Mouse (Mus musculus) adrenal gland, postnatal 36 days (tissue): ENCODE results near the gene Zfp846. TPM values are rescaled to one million over a fixed set of nuclear protein-coding genes. Genes with fewer than 3 reads are reported as not detected.
A peak's percentile ranks its signal among the peaks of the same experiment; 100 is the strongest.
"Not testable (repeated sequence)": the region's sequence is repeated elsewhere in the genome, so short reads cannot be mapped to it uniquely, and the experiment has no call there.

Source experiments
- DNase-seq, 2 experiments: peaks; one replicate each; pipeline ENCODE4 v3.0.0; 2021; ENCODE audit warnings: mixed read lengths in 1 of 2
- long read RNA-seq, 2 experiments: library from polyadenylated mRNA; stranded (forward); transcript quantifications; one replicate each; pipeline ENCODE4 v2.0.0; 2021; ENCODE audit warnings: borderline sequencing depth in 2 of 2
- total RNA-seq, 2 experiments: library from RNA; stranded (reverse); gene quantifications; 2 replicates each; pipeline ENCODE4 v1.2.3; 2021

The Zfp846 gene
- 1 to 10 TPM; 7.1 to 7.4 TPM for total RNA-seq
- long read RNA-seq, experiment 1, full-length matches to known transcripts = 2 of 3 reads
- long read RNA-seq, experiment 1, partial matches to known transcripts = 0 of 3 reads
- long read RNA-seq, experiment 1, other reads (novel, unspliced or antisense) = 1 of 3 reads
- long read RNA-seq, experiment 2, partial matches to known transcripts = 1 of 2 reads
- long read RNA-seq, experiment 2, other reads (novel, unspliced or antisense) = 1 of 2 reads

DNA sequence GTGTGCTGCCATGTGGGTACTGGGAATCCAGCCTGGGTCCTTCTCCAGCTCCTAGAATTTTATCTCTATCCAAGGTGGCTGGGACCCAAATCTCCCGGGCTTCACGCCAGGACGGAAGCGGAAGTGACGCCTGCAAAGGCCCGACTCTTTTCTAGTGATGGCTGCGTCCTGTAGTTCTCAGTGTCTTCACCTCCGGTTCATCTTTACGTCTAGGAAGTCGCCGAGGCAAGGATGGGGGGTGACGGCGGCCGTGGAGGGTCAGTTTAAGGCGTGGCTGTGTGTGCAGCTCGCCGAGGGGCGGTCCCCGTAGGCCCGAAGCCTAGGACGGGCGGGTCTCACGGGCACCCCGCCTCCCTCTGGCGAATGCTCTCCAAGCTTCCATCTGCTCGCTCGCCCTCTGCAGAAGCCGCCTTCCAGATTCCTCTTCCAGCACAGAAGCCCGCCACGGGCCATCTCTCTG lies at the start of gene Zfp846:
Zfp846 (plus strand) TSS at position 117 of the 460 bp plus-strand sequence.
- peak; percentile 99 for DNase-seq

DNA sequence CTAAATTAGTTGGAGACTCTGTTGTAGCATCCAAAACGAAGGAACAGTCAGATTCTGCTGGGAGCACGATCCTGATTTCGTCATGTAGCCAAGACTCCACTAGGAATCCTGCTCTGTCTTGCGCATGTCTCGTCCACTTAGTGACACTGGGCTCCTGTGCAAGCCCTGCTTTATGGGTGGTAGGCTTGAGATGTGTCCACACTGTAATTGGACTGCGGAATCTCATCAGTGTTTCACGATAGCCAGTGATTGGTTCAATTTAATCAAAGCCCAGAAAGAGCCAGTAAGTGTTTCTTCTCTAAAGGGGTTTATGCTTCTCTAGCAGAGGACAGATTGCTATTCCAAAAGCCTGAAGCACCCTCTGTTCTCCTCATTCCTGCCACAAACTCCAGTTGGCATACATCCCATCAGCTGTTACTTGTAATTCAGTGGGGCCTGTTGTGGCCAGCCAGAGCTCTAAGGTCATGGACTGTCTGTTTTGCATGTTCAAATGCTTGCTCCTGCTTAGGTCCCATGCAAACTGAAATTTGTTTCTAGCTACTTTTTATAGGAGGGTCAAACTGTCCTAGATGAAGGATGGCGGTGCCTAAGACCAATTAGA lies 46.7 kb upstream of the Zfp846 start:
- peak in 1 of 2 experiments; percentile 15 for DNase-seq

DNA sequence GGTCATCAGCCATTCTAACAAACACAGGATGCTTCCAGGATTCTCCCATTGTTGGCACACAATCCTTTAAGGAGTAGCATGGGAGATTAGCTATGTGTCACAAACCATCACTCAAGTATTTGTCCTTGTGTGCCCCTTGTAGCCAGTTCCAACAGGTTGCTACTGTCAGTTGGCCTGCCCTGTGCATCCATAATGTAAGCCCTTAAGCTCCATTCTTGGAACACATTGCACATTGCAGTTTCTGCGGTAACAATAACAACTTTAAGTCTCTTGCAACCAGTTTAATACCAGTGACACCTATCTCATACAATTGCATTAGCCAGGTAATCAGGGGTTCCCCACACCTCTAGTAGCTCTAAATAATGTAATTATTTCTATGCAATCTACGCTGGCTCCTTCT lies 44.5 kb upstream of the Zfp846 start:
- no peak for DNase-seq

DNA sequence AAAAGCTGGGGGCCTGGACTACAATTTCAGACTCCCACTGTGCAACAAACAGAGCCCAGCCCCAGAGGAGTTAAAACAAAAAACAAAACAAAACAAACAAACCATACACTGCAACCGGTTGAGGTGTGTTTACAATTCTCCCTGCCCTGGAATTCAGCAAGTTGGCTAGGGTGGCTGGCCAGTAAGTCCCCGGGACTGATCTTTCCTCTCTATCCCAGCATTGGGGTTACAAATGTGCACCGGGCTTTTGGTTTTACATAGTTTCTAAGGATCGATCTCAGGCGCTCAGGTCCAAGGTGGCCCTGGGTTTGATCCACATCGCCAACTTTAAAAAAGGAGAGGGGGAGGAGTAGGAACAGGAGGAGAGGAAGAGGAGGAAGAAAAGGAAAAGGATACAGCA lies 37.6 kb upstream of the Zfp846 start:
- no peak for DNase-seq

DNA sequence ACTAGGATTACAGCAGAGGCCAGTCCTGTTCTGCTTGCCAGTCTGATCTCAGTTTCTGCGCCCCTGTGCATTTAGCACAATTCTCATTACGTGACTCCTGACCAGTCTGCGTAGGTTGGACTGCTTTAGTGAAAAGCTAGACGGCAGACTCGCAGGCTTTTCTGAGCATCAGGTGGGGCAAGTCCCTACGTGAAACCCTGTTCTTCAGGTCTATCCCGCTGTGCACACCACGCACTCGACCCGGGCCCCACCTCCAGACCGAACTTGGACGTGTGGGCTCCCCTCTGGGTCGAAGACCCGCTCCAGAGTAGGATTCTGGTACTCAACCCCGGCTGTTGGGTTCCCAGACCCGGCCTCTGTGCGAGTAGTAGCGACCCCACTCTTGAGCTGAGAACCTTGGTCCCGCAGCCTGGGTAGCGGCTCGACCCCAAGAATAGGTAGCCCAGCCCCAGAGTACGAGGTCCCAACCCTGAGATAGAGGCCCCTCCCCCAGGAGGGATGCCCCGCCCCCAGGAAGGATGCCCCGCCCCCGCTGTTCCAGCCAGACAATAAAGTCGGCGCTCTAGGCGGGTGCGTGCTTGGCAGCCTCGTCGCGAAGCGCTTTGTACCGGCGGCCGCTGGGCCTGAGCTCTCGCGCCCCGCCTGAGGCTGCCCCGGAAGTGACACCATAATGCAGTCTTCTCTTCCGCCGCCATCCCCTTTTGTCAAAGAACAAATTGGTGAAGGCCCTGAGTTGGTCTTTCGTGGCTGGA lies 36.8 kb upstream of the Zfp846 start:
- DNase-seq = peak; percentile 85 to 91

DNA sequence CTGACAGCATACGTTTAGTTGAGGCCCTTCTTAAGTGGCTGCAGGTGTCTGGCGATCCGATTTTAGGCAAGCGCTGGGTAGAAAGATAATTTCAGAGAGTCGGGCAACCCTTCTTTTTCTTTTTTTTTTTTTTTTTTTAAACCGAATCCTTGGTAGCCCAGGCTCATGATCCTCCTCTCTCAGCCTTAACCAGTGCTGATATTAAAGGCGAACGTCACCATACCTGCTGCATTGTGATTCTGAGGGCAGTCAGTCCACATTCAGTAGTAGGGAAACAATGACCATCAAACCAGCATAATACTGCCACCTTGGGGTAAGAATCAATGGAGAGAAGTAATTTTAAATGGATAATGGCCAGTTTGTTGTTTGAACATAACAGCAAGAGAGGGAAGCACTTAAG lies 35.9 kb upstream of the Zfp846 start:
- peak; percentile 5 to 21 for DNase-seq

DNA sequence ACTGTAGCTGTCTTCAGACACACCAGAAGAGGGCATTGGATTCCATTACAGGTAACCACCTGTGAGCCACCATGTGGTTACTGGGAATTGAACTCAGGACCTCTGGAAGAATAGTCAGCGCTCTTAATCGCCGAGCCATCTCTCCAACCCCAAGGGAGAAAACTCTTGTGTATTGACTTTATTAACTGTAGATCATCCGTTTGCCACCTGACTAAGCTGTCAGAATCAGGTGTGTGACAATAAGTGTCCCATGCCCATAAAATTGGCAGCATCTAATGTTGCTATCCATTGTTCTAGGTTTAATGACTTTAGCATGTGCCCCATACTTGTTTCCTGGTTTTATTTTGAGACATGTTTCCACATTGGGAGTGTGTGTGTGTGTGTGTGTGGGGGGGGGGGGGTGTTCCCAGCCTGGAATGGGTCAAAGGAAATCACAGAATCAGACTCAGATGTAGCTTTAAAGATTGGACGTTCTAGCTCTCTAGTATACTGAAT lies 29.3 kb upstream of the Zfp846 start:
- DNase-seq = no peak

DNA sequence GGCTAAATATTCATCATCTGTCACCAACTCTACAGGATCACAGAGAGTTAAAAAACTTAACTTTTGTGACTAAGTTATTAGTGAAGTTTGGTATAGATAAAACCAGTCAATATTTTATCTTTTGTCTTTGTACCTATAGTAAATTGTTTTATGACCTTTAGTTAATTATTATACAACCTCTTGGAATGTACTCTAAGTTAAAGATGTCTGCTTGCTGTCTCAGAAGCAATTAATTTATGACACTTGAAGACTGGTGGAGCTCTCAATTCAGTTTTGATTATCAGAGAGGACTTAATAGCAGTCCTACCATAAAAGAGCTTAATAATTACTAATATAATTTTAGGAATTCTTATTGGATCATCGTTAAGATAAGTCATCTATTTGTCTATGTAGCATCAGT lies 28.4 kb upstream of the Zfp846 start:
- DNase-seq = no peak

DNA sequence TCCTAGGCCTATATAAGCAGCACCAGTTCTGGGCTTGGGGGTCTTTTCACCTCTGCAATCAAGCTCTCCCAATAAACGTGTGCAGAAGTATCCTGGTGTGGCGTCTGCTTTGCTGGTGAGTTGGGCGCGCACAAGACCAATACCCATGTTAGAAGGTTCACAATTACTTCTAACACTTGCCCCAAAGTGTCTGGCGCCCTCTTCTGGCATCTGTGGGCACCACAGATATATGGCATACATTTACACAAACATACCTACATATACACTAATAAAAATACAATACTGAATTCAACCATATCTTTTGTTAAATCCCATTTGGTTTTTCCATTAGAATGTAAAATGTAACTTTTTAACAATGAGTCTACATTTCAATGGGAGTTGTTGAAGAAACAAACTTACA lies 18.9 kb upstream of the Zfp846 start:
- no peak for DNase-seq

DNA sequence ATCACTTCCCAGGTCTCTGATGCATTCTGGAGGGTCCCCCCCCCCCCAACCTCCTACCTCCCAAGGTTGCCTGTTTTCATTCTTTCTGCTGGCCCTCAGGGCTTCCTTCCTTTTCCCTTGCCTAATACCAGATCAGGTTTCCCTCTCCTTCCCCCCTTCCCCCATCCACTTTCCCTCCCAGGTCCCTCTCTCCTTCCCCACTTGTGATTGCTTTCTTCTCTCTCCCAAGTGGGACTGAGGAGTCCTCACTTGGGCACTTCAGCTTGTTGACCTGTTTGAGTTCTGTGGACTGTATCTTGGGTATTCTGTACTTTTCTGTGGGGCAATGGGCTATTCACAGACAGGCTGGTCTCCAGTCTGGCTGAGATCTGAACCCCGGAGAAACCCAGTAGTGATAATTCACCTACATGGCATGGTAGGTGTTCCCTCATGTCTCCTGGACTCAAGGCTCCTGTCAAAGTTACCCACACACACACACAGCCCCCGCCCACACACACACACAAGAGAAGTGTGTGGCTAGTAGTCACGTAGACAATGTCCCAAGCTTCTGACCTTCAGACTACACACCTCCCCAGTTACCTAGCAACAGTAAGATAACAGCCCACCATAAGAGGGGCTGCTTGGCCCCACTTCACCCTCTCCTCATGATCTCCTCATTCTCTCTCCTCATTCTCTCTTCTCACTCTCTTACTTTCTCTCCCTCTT lies 15.6 kb upstream of the Zfp846 start:
- DNase-seq = not testable (repeated sequence)

DNA sequence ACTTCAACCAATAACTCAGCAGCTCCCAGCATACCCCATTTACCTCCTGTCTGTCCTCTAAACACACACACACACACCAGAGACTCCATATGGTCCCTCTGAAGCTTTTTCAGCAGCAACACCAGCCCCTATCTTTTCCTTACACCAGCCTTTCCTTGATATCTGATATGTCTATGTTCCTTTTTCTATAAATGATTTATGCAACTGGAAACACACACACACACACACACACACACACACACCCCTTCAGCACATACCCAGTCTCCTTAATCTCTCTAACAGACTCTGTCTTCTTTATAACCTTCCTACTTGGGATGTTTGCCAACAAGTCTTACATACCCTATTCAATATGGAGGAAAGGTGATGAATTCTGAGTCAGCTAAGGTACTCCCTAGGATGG lies 10.0 kb upstream of the Zfp846 start:
- no peak for DNase-seq

DNA sequence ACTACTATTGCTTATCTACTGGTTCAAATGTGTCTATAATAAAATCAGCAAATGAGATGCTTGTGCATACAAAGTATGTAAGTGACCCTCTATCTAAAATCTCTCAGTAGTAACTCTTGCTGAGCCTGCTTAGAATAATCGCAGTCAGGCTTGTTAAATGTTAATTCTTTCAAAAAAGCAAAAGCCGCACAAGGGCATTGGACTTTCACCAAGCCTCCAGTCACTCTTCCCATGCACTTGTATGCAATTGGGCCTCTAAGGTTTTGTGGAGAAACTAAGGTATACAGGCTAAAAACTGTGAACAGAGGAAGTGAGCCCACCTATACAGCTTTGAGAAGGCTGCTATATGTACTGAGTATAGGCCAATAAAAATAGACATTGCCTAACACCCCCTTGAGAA lies 4.5 kb upstream of the Zfp846 start:
- DNase-seq = no peak

DNA sequence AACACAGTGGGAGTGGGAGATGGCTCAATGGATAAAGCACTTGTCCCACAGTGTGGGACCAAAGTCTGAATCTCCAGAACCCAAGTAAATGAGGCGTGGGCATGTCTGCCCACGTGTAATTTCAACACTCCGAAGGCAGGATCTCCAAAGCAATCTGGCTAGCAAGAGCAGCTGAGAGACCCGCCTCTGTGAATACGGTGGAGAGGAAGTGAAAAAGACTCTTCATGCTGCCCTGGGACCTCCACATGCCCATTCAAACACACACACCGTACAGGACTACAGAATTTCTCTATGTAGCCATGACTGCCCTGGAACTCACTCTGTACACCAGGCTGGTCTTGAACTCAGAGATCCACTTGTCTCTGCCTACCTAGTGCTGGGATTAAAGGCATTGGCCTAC lies 20.2 kb downstream of the Zfp846 start:
- DNase-seq = no peak

DNA sequence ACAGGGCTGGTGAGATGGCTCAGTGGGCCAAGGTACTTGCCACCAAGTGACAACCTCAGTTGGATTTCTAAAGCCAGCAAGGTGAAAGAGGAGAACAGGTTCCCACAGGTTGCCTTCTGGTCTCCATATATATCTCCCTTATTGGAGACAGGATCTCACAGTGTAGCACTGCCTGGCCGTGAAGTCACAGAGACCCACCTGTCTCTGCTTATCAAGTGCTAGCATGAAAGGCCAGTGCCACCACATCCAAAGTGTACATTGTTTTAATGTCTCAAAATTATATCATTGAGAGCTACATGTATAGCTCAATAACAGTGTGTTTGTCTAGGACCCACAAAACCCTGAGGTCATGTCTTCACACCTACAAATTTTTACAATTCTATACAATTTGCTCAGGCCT lies 25.2 kb downstream of the Zfp846 start:
- DNase-seq = no peak

DNA sequence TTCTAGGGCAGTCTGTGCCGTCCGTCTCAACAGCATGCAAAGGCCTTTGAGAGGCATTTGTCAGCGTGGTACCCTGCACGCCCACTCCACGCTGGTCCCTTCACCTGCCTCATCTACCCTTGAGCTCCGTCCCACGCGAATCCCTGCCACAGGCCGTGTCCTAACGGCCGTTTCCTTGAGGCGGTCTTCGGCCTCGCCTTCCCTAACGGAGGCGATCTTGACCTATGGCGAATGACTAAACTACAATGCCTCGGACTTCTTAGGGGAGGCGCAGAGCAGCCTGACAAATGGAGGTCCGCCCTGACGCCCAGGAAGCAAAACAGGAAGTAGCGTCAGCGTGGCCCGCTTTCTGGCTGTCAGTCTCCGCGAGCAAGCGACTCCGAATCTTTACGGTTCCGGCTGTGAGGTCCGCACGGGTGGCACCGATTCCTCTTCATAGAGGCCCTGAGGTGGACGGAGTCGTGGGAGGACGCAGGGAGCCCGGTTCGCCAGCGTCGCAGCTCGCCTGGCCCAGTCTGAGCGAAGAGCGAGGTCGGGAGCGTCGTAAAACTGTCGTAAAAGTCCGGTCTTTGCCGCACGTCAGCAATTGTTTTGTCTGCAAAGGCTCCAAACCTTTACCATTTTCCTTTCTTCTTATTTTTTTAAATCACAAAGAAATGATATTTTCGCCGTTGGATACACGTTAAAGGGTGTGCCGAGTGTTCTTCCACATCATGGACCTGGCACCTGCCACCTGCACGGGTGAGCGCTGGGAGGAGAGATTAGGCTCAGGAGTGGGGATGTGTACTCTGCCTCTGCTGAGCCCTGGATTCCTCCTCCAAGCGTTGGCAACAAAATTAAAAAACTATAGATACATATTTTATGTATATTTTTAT lies 26.2 kb downstream of the Zfp846 start:
- DNase-seq = peak; percentile 84 to 85

DNA sequence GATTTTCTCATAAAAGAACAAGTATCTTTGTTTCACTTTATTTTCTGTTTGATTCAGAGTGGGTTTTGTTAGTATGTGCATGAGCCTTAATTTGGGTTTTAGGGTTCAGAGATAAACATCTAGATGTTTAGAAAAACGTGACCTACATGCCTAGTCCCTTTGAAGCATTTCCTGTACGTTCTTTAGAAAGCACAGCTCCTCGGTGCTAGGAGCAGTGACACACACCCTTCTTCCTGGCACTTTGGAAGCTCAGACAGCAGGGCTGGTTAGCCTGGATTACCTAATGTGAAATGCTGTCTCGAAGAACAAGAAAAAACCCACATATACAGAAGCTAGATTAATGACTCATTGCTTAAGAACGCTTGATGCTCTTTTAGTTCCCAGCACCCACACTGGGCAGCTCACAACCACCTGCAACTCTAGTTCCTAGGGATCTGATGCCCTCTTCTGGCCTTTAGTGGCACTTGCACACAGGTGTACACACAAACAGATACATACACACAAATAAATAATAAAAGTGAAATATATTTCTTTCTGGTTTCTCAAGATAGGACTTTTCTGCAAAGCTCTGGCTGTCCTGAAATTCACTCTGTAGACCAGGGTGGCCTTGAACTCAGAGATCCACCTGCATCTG lies 28.9 kb downstream of the Zfp846 start:
- no peak for DNase-seq

DNA sequence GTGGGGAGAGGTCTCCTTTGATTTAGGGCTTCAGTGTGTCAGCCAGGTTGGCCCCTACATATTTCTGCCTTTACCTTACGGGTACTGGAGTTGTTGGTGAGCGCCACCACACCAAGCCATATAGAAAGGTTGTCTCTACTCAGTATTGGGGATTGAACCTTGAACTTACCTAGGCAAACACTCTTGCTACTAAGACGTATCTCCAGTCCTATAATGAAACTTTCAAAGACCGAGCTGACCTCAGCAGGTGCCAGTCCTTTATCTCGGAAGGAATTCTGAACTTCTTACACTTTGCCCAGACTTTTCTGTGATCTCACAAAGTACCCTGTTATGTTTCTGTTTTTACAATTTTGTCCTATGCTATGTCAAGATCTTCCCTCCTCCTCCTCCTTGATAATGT lies 30.9 kb downstream of the Zfp846 start:
- DNase-seq = no peak

DNA sequence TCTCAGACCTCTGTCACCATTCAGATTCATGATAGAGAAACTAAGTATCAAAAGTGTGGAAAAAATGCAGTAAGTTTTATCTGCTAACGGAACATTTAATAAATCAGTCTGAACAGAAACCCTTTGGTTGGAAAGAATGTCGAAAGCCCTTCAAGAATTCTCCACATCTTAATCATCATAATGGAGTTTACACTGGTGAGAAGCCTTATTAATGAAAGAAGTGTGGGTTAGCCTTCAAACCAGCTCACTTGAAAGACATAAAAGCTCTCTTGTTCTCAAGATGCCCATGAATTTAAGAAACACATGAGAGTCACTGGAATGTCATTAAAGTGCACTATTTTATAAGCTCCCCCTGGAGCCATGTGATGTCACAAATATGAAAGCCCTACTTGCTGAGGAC lies 35.6 kb downstream of the Zfp846 start:
- DNase-seq = no peak

DNA sequence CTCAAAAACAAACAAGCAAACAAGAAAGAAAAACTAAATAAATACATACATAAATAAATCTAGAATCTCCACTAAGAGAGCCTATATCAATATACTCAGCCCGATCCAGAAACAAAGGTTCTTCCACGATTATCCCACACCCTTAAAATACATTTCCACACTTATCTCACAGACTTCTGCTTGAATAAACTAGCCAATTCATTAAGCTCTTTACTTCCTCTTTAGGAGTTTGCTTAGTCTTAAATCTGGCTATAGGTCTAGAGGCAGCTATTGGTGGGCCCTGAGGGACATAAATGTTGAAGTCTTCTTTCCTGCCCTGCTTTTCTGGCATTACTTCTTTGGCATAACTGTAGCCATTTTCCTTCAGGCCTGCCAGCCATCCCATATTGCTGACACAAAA lies 50.2 kb downstream of the Zfp846 start:
- no peak for DNase-seq

DNA sequence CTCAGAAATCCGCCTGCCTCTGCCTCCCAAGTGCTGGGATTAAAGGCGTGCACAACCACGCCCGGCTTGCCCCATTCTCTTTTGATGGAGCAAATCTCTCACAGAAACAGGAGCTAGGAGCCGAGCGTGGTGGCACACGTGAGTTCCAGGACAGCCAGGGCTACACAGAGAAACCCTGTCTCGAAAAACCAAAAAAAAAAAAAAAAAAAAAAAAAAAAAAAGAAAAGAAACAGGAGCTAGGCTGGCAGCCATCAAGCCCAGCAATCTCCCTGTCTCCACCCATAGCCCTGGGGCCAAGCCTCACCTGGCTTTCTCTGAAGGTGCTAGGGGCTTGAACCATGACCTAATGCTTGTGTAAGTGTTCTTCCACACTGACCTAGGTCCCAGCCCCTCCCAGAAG lies 54.6 kb downstream of the Zfp846 start:
- DNase-seq = not testable (repeated sequence)

DNA sequence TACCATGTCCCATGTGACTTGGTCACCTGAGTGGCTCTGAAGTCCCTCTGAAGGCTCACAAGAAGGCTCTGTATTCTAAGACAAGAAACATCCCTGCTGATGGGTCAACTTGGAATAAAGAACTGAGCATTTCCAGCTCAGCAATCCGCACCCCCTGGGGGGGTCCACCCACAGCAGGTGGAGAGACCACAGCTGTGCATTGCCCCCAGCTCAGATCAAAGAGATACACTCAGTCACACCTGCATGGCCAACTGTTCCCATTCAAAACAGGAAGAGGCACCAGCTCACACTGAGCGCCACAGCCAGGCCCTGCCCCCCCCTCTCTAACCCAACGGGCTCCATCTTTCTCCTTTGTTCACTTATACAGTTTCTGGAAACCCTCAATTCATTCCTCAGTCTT lies 55.2 kb downstream of the Zfp846 start:
- DNase-seq = no peak
